Mouse (Mus musculus): ENCODE measurements at regions not wholly inside any gene's neighbourhood (a gene's known extent, or its start where the extent isn't known, plus 50 kb on each side); places are given as distances from the start of the nearest gene placed in this dataset.

DNA sequence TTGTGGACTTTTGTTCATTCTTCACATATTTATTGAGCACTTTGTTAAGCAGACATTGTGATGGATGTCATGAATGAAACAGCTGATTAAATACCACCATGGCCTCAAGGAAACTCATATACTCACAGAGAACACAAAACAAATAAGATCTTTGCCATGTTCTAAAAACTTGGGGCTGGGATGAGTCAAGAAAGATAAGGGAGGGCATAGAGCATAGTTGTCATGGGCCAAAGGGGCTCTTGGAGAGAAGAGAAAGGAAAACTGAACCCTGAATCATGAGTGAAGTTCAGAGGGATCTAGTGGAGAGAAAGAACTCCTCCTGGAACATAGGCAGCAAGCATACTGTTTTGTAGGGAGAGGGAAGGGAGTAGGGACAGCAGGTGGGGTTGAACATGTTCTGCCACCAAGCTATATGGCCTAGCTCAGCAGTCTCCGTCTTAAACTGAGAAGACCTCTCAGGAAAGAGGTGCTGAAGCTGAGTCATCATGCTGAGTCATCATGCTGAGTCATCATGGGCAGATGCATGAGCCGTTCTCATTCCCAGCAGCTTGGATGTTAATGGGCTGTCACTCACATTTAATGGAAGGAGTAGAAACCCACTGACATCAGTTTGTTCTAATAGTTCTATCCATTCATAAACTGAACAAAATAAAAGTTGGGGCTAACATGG, 69.6 kb downstream of the Cetn3 start:
- Histone ChIP-seq H3K27me3 (ENCODE audit: control insufficient read depth) (peaks cover 4% of the 10 kb centered on the region), H3K9me3 (ENCODE audit: control insufficient read depth, low read length) (no peaks in the 10 kb centered on the region), H3K4me1 (ENCODE audit: control insufficient read depth) (peaks cover 24% of the 10 kb centered on the region), H3K4me3 (replicated peaks) (peak overlapping the region; percentile 1), H3K36me3 (ENCODE audit: control insufficient read depth) (no peaks in the 10 kb centered on the region)
- TF ChIP-seq GATA1 (IDR thresholded peaks at IDR 0.05; ENCODE audit: low read length) (no peak), TAL1 (IDR thresholded peaks at IDR 0.05; ENCODE audit: low read length) (no peak)

DNA sequence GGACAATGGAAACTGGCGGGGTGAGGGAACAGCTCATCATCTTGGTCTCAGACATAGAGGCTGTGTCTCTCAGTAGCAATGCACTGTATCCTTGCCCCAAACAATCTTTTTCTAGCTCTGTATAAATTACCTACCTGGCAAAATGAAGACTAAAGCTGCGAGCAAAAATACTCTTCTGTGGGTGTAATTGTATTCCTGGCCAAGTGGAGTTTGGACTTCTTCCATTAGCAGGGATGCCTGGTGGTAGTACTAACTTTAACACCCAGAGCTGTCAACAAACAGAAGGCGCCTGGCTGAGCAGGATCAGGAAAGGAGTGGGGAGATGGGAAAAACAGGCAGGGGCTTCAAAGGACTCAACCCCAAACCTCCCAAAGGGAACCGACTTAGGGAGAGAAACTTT, 73.2 kb downstream of the Cetn3 start:
- peaks cover 24% of the 10 kb centered on the region for H3K4me1 ChIP-seq (ENCODE audit: control insufficient read depth)
- H3K27me3 ChIP-seq (ENCODE audit: control insufficient read depth) = peaks cover 4% of the 10 kb centered on the region
- TF ChIP-seq GATA1 (IDR thresholded peaks at IDR 0.05; ENCODE audit: low read length) (no peak), TAL1 (IDR thresholded peaks at IDR 0.05; ENCODE audit: low read length) (no peak)
- H3K9me3 ChIP-seq (ENCODE audit: control insufficient read depth, low read length) = no peaks in the 10 kb centered on the region
- H3K36me3 ChIP-seq (ENCODE audit: control insufficient read depth) = no peaks in the 10 kb centered on the region
- no peak overlapping the region for H3K4me3 ChIP-seq (replicated peaks)

DNA sequence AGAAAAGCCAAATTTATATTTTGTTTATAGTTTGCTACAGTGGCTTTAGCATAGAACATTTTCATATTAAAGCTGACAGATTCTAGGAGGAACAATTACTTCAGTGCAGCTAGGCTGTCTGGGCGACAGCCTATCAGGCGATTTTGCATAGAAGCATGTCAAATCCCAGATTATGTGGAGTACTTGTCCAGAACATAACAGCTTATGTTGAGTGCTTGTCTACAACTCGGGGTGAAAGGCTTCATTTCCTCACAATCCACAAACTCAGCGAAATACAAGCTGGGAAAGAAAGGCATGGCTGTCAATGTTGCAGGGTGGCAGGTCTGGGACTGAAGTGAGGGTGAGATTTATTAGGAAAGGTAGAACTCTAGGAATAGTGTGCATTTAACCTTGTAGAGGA, 77.8 kb downstream of the Cetn3 start:
- H3K4me3 ChIP-seq (replicated peaks) = no peak overlapping the region
- H3K27me3 ChIP-seq (ENCODE audit: control insufficient read depth) = no peaks in the 10 kb centered on the region
- TF ChIP-seq GATA1 (IDR thresholded peaks at IDR 0.05; ENCODE audit: low read length) (no peak), TAL1 (IDR thresholded peaks at IDR 0.05; ENCODE audit: low read length) (no peak)
- H3K9me3 ChIP-seq (ENCODE audit: control insufficient read depth, low read length) = no peaks in the 10 kb centered on the region
- H3K4me1 ChIP-seq (ENCODE audit: control insufficient read depth) = no peaks in the 10 kb centered on the region; the same call in 1 of the 2 replicates
- H3K36me3 ChIP-seq (ENCODE audit: control insufficient read depth) = no peaks in the 10 kb centered on the region

DNA sequence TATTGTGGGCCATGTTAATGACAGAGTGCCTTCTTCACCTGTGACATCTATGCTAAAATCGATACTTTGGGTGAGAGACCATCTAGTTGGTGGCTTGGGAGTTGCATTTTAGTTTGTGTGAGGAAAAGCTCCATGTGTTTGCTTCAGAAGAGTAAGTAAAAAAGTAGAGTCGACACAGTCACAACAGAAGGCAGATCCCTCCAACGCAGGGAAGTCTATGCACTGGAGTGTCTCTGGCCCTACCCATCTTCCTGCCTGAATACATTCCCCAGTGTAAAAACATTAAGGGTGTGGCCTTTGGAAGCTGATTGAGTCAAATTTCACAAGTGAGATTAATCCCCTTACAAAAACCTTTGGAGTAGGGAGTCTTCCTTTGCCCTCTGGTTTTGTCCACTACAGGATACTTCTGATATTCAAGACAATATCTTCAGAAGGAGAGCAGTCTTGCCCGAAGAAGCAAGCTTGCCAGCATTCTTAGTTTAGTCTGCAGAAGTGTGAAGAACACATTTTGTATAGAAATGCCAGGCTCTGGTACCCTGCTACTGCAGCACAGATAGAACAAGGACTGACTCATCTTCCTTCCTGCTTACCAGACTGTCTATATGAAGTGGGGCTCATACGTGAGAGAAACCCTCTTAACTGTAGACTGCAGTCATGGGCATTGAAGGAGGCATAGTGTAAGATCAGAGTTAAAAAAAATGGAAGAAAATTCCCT, 79.2 kb downstream of the Cetn3 start:
- Histone ChIP-seq H3K36me3 (ENCODE audit: control insufficient read depth) (no peaks in the 10 kb centered on the region), H3K9me3 (ENCODE audit: control insufficient read depth, low read length) (no peaks in the 10 kb centered on the region)
- no peak for TF ChIP-seq TAL1 (IDR thresholded peaks at IDR 0.05; ENCODE audit: low read length)
- TF ChIP-seq GATA1 (IDR thresholded peaks at IDR 0.05; ENCODE audit: low read length) = no peak

DNA sequence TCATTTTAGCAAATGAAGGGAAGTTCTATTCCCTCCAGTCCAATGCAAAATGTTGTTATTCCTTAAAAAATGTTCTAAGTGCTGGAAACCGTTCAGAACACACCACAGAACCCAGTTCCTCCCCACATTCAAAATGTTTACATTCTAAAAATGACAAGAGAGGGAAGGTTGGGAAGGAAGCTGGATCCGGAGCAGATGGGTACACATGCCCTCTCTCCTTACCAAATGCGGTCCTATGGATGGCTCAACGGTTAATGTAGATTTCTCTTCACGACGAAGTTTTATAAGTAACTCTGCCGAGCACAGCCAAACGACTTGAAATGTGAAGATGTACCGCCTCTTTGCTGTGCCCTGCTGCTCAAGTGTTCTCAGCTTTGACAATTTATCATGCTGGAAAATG, 88.3 kb downstream of the Cetn3 start:
- Histone ChIP-seq H3K4me3 (replicated peaks) (no peak overlapping the region), H3K36me3 (ENCODE audit: control insufficient read depth) (no peaks in the 10 kb centered on the region), H3K4me1 (ENCODE audit: control insufficient read depth) (no peaks in the 10 kb centered on the region), H3K27me3 (ENCODE audit: control insufficient read depth) (no peaks in the 10 kb centered on the region), H3K9me3 (ENCODE audit: control insufficient read depth, low read length) (no peaks in the 10 kb centered on the region)
- no peak for TF ChIP-seq TAL1 (IDR thresholded peaks at IDR 0.05; ENCODE audit: low read length)
- no peak for TF ChIP-seq GATA1 (IDR thresholded peaks at IDR 0.05; ENCODE audit: low read length)

More for the DNA sequence above, 79.2 kb downstream of the Cetn3 start:
- no peaks in the 10 kb centered on the region; the same call in 1 of the 2 replicates for H3K4me1 ChIP-seq (ENCODE audit: control insufficient read depth)
- H3K4me3 ChIP-seq (replicated peaks) = no peak overlapping the region
- H3K27me3 ChIP-seq (ENCODE audit: control insufficient read depth) = no peaks in the 10 kb centered on the region

DNA sequence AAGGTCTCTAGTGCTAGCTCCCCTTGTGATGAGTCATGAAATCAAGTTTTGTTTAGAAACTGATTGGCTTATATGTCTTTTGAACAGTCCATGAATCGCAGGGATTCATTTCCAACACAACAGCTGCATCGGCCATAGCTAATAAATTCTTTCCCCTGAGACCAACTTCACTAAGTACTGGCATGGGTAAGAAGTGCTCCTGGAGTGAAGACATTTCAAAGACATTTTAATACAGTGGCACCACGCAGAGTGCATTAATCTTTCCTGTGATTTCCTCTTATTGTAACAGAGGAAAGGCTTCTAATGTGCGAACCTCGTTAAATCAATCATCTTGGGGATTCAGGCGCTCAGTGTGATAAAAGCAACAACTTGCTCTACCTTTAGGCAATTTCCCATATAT, 103.0 kb downstream of the Cetn3 start:
- no peak for TF ChIP-seq GATA1 (IDR thresholded peaks at IDR 0.05; ENCODE audit: low read length)
- TF ChIP-seq TAL1 (IDR thresholded peaks at IDR 0.05; ENCODE audit: low read length) = no peak
- no peaks in the 10 kb centered on the region for H3K4me1 ChIP-seq (ENCODE audit: control insufficient read depth)
- H3K27me3 ChIP-seq (ENCODE audit: control insufficient read depth) = no peaks in the 10 kb centered on the region
- H3K9me3 ChIP-seq (ENCODE audit: control insufficient read depth, low read length) = no peaks in the 10 kb centered on the region
- H3K4me3 ChIP-seq (replicated peaks) = no peak overlapping the region
- H3K36me3 ChIP-seq (ENCODE audit: control insufficient read depth) = no peaks in the 10 kb centered on the region

DNA sequence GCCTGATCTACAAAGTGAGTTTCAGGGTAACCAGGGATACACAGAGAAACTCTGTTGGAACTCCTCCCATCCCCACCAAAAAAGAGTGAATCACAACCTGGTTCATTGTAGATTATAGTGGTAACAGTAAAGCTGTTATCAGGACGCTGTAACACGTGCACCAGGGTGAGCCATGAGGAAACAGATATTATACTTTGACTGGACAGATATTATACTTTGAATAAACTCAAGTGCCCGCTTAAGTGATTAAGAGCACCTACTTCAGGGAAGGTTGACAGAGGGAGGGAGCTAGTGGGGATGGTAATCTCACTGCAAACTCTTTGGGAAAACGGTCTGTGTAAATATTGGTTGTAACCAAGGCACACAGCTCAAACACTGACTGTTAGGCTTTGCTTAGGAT, 147.4 kb downstream of the Cetn3 start:
- H3K9me3 ChIP-seq (ENCODE audit: control insufficient read depth, low read length) = no peaks in the 10 kb centered on the region
- H3K4me1 ChIP-seq (ENCODE audit: control insufficient read depth) = no peaks in the 10 kb centered on the region
- no peaks in the 10 kb centered on the region for H3K36me3 ChIP-seq (ENCODE audit: control insufficient read depth)
- no peak overlapping the region for H3K4me3 ChIP-seq (replicated peaks)
- H3K27me3 ChIP-seq (ENCODE audit: control insufficient read depth) = no peaks in the 10 kb centered on the region
- TF ChIP-seq TAL1 (IDR thresholded peaks at IDR 0.05; ENCODE audit: low read length) = no peak
- no peak for TF ChIP-seq GATA1 (IDR thresholded peaks at IDR 0.05; ENCODE audit: low read length)

DNA sequence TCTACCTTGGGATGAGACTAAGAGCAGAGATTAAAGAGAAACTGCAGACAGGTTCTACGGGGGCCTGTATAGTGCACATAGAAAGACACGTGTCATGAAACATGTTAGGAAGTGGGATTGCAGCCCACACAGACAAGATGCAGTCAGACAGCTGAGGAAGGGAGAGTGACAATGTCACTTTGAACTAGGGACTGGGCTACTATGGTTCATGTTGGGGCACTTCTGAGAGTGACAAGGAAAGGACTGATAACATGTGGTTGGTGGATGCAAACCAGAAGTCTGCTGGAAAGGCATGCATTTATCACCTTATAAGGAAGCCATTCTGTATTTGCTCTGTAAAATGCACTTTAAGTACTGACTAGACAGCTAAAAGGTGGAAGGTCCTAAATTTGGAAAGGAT, 148.3 kb downstream of the Cetn3 start:
- Histone ChIP-seq H3K36me3 (ENCODE audit: control insufficient read depth) (no peaks in the 10 kb centered on the region), H3K4me3 (replicated peaks) (no peak overlapping the region), H3K9me3 (ENCODE audit: control insufficient read depth, low read length) (no peaks in the 10 kb centered on the region), H3K27me3 (ENCODE audit: control insufficient read depth) (no peaks in the 10 kb centered on the region), H3K4me1 (ENCODE audit: control insufficient read depth) (no peaks in the 10 kb centered on the region)
- TF ChIP-seq TAL1 (IDR thresholded peaks at IDR 0.05; ENCODE audit: low read length) (no peak), GATA1 (IDR thresholded peaks at IDR 0.05; ENCODE audit: low read length) (no peak)

DNA sequence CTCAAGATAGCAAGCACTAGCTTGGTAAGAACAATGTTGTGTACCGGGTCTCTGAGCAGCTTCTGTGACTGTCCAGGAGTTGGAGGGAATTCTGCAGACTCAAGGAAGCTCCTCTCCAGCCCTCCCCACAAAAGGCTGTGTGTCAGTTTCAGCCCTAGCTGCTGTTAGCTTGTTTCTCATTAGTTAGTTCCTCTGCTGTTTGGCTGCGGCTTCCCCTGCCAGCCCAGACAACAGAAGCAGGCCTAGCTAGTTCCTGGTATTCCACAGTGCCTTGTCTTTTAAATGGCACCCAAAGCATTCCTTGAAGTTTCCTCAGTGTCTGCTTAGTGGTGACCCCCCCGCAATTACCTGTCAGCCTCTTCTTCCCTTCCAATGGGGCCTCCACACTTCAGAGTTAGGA, 154.2 kb downstream of the Cetn3 start:
- Histone ChIP-seq H3K36me3 (ENCODE audit: control insufficient read depth) (no peaks in the 10 kb centered on the region), H3K4me1 (ENCODE audit: control insufficient read depth) (no peaks in the 10 kb centered on the region), H3K9me3 (ENCODE audit: control insufficient read depth, low read length) (no peaks in the 10 kb centered on the region), H3K27me3 (ENCODE audit: control insufficient read depth) (no peaks in the 10 kb centered on the region), H3K4me3 (replicated peaks) (no peak overlapping the region)
- TF ChIP-seq GATA1 (IDR thresholded peaks at IDR 0.05; ENCODE audit: low read length) = no peak
- no peak for TF ChIP-seq TAL1 (IDR thresholded peaks at IDR 0.05; ENCODE audit: low read length)

All from erythroblast, embryonic 14.5 days (primary cell).